Mouse (Mus musculus) urinary bladder, adult 18-20 months (tissue): Measurements from ENCODE around the gene Arl6ip4.

Experiments
- DNase-seq, 2 experiments: peaks; one replicate each; pipeline ENCODE4 v3.0.0; 2022; ENCODE audit warnings: low spot score in 2 of 2, mixed read lengths in 2 of 2

Gene Arl6ip4

GRCm38 (mm10) chr5:124115990-124116845 is at the start of gene Arl6ip4:
Gene Arl6ip4, plus strand, starts transcription at chr5:124116089.
- DNase-seq, result peak; percentile 59 to 70

DNA sequence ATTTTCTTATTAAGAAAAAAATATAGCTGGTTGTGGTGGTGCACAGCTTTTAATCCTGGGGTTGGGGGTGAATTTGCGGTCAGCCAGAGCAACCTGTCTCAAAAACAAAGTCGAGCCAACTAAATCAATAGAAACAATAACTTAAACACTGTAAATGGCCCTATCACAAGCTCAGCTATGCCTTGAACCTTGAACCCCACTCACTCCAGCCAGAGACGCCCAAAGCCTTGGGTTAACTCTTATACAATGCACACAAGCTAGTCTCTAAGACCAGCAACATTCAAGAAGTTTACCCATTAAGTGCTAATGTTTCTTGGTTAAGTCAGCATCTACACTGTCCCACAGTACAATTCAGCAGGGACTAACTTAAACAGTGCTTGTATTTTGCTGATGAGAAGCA is 46.2 kb upstream of the Arl6ip4 start:
- DNase-seq, result no peak

DNA sequence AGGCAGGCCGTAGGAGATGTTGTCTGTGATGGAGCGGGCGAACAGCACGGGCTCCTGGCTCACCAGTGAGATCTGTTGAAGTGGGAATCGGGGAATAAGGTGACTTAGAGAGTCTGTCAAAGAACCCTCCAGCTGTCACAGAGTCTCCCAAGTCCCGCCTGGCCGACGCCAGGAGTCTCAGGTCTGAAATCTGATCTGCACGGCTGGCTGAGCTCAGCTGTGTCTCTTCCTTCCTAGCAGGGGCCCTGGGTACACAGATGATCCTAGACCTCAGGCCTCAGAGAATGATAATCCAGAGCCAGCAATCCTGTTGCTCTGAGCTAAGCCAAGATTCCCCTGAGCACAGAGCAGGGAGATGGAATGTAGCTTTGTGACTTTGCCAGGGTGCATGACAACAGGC is 42.2 kb upstream of the Arl6ip4 start:
- no peak for DNase-seq

- DNase-seq, result no peak
Observed at GRCm38 (mm10) chr5:124074845-124075307, 41.0 kb upstream of the Arl6ip4 start.

DNA sequence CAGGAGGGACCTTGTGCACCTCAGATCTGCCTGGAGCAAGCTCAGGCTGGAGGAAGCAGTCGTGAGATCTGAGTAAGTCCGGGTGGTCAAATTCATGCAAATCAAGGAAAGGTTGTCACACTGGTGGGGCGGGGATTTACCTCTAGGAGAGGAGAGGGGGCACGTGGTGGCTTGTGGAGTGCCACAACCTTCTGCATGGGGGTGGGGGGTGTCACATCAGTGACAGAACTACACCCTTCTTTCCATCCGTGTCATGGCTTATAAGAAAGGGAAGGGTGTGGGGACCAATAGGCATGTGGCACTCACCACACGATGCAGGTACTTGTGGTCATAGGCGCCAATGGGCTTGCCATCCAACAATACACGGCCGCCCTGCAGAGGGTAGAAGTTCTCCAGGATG is 40.2 kb upstream of the Arl6ip4 start:
- no peak for DNase-seq

GRCm38 (mm10) chr5:124076559-124076958 is 39.3 kb upstream of the Arl6ip4 start:
- no peak for DNase-seq

DNA sequence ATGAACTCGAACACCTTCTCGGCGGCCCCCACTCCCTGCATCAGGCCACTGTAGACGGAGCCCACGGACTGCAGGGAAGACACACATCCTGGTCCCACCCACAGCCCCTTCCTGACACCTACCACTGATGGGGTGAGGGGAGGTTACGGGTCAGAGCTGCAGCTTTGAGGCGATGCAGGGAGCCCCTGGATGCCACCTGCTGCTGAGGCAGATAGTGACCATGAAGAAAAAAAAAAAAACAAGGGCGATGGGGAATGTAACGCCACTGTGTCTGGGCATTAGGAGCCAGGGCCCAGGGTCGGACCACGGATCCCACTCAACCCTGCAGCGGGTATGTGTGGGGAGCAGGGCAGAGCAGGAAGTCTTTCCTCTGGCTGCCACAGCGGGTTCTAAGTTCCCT is 38.6 kb upstream of the Arl6ip4 start:
- no peak for DNase-seq

- no peak for DNase-seq
Observed at GRCm38 (mm10) chr5:124077856-124078460, 37.9 kb upstream of the Arl6ip4 start.

- no peak for DNase-seq
Observed at GRCm38 (mm10) chr5:124078794-124079416, 37.0 kb upstream of the Arl6ip4 start.

- no peak for DNase-seq
Observed at GRCm38 (mm10) chr5:124079880-124080279, 36.0 kb upstream of the Arl6ip4 start.

DNA sequence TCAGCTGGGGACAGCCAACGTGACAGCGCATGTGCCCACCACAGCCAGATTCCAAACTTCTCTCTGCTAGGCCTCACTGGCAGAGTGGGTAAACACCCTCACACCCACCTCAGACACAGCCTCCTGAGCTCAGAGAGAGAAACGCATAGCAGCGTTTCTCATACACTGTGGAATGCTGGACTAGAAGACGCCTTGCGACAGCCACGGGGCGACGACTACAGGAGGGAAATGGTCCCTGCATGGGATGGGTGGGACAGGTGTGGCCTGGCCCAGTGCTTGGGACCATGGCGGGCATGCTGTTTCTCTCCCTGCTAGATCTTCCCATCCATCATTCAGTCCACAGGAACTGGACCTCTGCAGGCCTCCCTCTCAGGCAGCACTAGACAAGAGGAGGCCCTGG is 33.4 kb upstream of the Arl6ip4 start:
- no peak for DNase-seq

GRCm38 (mm10) chr5:124082941-124083688 is 32.8 kb upstream of the Arl6ip4 start:
- no peak for DNase-seq

DNA sequence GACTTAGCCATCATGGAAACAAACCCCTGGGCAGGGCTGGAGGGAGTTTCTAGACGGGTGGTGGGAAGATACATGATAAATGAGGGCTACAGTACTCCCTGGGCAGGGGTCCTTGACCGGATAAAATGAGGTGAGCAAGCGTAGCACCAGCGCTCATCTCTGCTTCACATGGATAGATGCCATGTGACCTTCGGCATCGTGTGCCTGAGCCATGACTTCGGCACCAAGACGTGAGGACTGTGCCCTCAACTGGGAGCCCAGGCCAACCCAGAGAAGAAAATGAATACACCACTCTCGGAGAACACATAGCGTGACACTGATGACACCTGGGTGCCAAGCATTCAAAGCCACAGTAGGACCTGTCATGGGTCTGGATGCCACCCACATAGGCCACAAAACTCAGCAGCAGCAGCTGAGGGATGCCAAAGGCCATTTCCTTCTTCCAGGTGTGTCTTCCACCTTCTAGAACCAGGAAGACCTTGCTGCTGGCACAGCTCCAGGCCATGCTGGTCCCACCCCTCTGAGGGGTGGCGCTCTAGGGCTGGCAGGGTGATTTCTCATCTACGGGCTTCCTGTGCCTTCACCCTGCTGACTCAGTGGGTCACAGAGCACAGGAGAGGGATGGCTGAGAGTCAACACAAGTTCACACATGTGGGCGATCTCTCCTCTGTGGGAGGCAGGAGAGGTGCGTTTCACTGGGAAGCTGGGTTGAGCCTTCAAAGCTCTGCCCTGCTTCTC is 31.9 kb upstream of the Arl6ip4 start:
- peak; percentile 73 to 84 for DNase-seq

DNA sequence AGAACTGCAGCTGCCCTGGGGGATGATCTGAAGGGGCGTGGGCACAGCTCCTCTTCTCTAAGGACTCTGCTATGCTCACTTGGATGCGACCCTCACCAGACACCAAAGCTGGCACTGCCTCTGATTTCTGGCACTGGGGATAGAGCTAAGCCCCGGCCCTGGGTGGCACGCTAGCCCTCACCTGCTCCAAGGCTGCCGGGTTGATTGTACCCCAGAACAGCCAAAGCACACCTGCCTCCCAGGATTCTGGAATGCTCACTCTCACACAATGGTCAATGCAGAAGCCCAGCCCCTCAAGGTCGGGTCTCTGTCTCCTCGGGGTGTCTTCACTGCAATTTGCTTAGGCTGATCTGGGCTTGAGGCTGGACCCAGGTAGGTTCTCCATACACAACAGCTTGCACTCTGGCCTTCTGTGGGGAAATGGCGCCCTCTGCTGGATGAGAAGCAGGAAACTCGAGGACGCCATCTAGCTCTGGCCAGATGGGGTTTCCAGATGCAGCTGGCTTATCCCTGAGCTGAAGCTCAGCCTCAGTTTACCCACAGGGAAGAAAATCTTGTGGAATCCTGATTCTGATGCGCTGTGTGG is 31.2 kb upstream of the Arl6ip4 start:
- peak; percentile 78 to 81 for DNase-seq

GRCm38 (mm10) chr5:124085513-124085912 is 30.4 kb upstream of the Arl6ip4 start:
- DNase-seq, result no peak

DNA sequence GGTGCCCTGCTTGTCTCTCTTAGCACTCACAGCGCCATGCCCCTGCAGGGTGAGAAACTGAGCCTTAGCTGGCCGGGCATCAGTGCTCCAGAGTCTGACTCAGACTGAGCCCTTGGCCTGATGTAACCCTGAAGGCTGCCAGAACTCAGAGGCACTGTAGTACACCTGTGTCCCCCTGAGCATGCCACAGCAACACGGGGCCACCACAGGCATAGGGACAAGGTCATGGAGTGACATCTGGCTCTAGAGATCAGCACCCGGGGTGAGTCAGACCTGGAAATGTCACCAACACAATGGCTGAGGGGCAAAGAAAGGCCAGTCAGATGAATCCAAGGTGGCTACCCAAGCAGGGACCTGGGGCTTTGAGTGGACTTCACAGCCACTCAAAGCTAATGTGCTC is 29.0 kb upstream of the Arl6ip4 start:
- DNase-seq, result no peak

DNA sequence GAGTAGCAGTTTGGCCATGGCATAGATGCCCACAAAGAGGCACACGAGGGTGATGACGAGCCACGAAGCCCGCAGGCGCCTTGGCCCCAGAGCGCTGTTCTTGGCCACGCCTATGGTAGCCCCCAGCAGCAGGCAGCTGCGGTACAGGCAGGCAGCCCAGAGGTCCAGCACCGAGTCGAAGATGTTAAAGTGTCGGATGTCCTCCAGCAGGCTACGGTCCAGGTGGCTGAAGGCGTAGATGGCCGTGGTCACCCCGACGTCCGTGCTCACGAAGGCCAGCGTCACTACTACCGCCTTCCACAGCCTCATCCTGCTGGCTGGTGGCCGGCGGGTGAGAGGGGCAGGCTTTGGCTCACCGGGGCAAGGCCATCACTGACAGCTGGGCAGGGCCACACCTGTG is 26.0 kb upstream of the Arl6ip4 start:
- DNase-seq, result no peak

- DNase-seq, result no peak
Observed at GRCm38 (mm10) chr5:124091951-124092406, 23.9 kb upstream of the Arl6ip4 start.

DNA sequence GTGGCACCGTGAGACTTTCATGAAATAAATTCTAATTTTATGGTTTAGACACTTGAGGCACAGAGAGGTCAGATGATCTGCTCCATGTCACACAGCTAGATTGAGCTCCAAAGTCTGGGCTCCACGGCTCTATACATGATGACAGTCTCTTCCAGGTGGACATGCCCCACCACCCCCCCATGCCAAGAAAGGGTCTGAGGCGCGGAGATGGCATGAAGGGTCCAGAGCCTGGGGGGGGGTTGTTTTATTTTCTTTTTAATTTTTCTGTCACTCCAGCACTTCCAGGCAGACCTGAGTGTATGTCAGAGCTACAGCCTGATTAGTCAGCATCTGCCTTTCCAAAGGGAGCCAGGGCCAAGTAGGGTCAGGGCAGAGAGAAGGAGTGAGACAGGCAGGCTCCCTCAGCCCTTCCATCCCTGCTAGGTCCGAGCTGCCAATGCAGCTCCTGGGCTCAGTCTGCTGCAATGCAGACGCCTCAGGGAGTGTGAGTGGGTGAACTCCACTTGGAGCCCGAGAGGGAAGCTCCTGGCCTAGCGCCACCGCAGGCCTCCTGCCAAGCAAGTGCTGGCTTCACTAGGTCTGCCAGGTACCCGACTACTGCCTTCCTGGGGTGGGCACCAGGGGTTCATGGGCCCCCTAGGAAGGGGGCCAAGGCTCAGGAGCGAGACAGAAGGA is 22.6 kb upstream of the Arl6ip4 start:
- no peak for DNase-seq
